Mouse (Mus musculus) thymus, postnatal 4 days (tissue): Measurements from ENCODE around the gene Rhbdd3.

ENCODE experiments used
- DNase-seq: peaks from one replicate; pipeline ENCODE4 v3.0.0; 2021

Gene Rhbdd3

DNA sequence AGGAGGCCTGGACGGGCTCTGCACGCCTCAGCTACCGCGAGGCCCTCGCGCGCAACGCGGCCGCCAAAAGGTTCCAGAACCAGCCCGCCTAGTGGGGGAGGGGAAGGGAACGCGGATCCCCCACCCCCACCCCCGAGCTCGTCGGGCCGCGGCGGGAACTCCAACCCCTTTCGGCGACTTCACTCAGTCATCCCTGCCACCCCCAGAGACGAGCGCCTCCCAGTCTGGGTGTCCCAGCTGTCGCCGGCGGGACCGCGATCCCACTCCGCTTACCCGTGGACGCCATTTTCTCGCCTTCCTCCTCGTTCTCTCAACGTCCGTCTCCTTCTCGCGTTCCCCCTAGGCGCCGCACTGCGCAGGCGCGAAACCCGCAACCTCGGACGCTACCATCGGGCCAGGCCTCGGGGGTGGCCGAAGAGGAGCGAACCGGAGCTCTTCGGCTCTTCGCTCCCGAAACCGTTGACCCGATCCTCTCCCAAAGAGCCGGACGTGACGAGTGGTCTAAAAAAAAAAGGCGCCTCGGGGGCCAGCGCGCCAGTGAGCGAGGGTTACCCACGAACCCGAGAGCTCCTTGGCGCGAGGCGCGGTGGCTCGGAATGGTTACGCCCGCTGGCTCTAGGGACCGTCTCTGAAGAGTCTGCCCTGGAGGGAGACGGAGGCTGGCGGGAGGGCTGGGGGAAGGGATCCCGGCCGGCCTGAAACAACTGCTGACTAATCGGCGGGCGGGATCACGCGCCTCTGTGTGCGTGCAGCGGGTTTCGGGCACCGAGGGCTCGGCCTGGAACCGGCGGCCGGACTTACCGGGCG is at the start of gene Rhbdd3, which contains the start of gene Ewsr1:
Rhbdd3 (plus strand) TSS at position 191 of the 807 bp plus-strand sequence.
Ewsr1 (minus strand) TSS at position 531 of the 807 bp plus-strand sequence.
- peak; percentile 99 for DNase-seq

DNA sequence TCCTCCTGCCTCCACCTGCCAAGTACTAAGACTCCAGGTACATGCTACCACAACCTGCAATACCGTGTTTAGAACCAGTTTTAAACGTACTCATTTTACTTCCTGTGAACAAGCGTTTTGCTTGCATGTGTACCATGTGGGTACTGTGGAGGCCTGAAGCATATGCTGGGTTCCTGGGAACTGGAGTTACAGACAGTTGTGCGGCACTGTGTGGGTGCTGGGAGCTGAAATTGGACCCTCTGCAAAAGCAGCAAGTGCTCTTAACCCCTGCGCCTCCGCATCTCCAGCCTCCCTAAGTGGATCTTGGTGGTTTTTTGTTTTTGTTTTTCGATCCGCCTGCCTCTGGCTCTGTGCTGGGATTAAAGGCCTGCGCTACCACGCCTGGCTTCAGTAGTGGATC is 47.1 kb upstream of the Rhbdd3 start:
- no peak for DNase-seq

DNA sequence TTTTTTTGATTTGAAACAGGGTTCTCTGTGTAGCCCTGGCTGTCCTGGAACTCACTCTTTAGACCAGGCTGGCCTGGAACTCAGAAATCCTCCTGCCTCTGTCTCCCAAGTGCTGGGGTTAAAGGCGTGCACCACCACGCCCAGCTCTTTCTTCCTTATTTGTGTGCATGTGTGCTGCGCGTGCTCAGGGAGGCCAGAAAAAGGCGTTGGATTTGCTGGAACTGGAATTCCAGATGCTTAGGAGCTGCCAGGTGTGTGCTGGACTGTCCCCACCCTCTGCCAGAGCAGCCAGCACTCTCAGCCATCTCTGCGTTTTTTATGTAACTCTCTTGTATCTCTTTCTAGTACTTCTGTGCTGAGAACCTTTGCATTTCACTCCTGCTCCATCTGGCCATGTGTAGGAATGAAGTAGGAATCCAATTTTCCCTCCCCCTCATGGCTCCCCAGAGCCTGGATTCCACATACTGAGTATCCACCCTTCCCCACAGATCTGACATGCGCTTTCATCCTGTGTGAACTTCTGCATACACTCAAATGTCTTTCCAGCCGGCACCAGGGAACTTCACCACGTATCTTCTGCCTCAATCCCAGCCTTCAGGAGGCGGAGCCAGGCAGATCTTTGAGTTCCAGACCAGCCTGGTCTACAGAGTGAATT is 46.4 kb upstream of the Rhbdd3 start:
- DNase-seq, result no peak

DNA sequence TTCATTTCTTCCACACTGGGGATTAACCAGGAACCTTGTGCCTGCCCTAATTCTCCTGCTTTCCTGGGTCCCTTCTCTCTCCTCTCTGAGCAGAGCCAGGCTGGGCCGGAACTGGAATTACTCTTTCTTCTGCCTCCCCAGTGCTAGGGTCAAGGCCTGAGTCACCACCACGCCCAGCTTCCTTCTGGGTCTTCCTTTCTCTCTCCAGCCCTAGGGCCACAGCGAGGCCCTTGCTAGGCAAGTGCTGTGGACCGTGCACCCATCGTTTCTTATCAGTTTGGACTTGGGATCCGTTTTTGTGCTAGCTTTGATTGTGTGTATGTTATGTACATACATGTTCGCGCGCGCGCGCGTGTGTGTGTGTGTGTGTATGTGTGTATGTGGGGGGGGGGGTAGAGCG is 44.6 kb upstream of the Rhbdd3 start:
- DNase-seq, result no peak

DNA sequence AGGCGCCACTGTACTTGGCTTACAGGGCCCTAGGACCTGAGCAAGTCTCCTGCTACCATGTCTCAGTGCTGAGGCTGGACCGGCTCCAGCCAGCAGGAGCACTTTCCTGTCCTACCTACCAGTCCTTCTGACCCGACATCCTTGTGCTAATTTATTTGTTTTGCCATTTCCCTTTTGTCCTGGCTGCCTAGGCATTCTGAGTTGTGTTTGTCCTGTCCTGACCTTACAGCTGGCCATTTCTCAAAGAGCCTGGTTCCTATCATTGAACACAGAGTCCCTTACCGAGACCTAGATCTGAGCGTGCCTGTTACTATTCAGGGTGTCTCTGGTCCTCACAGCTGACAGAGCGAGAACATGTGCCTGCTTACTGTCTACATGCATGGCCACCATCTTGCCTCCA is 43.9 kb upstream of the Rhbdd3 start:
- no peak for DNase-seq

DNA sequence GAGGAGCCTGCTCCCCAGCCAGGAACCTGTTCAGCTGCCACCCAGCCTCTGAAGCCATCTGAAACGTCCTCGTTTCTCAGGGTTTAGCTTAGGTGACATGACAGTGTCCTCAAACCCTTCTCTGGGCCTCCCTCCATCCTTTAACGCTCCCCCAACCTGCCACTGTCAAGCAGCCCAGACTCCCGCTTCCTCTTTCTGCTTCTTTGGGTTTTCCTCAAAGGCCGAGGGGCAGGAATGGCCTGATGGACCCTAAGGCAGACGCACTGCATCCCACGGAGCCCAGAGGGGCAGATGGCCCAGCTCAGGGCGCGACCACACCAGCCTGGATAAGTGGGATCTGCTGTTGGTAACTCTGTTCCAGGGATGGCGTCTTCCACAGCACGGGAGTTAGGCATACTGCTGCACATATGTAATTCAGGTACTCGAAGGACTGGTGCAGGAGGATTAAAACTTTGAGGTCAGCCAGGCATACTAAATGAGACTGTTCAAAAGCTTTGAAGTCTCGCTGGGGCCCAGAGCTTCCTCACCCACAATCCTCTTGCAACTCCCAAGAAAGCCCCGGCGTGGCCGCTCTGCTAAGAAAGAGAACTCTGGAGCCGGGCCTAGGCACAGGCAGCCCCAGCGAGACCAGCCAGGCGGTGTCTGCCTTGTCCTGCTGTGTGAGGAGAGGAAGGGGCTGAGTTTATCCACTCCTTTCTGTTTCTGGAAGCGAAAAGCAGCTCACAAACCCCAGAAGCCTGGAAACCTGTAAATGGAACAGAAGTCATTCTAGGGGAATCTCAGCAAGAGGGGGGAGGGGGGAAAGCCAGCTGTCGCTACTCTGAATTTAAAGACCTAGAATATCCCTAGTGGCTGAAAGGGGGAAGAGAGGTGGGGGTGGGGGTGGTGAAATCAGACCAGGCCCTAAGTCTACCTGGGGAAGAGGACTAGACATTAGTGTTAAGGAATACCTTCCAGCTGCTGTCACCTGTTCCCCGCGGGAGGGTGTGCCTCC is 42.5 kb upstream of the Rhbdd3 start:
- DNase-seq, result no peak

DNA sequence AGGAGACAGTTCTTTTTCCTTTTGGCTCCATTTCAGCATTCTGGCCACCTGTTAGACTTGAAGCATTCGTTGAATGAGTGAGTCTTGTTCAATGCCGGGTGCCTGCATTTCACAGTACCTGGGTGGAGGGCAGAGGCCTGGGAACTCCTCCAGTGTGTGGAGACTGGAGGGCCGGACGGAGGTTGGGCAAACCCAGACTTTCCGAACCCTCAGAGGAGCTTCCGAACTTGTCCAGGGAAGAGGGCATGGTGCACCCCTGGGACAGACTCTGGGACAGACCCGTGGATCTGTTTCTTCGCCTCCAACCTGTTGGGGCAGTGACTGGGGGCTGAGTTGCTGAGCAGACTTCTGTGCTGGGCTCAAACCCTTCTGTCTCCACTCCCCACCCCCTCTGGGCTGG is 41.7 kb upstream of the Rhbdd3 start:
- no peak for DNase-seq

DNA sequence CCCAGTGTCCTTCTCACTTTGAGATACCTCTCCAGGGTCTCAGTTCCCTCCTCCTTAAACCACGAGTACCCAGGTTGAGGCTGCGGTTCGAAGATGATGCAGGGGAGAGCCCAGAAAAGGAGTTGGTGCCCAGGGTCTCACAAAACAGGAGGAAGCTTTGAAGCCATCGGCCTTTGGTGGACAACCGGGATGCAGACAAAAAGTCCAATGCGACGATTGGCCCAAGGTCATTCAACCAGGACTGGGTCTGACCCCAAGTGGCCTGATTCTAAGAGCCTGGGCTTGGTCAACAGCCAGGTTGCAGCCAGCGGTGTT is 41.2 kb upstream of the Rhbdd3 start:
- no peak for DNase-seq

DNA sequence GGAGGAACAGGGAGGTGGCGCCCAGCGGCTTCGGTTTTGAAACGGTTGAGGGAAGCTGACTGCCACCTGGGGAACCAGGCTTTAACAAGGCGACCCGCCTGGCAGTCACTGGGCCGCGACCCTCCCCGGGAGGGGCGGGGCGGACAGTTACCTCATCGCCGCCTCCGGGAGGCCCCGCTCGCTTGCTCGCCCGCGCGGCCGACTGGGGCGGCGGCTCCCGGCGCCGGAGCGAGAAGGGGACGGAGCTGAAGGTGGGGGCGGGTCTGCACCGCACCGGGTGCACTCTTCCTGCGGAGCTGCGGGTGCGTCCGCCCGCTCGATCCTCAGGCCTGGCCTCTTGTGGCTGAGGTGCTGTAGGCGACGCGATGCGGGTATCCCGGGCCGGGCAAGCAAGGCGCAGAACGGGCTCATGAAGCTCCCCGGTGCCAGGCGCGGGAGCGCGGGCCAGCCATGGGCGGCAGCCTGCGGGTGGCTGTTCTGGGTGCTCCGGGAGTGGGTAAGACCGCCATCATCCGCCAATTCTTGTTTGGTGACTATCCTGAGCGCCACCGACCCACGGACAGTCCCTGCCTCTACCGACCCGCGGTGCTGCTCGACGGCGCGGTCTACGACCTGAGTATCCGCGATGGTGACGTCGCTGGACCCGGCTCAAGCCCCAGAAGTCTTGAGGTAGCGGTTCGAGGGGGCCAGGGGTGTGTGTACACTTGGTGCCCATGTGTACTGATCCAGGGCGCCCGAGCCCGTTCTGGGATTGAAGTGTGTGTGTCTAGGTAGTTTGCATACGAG is 40.7 kb upstream of the Rhbdd3 start, which contains the start of gene Rasl10a:
Rasl10a (plus strand) TSS at position 273 of the 786 bp plus-strand sequence.
- DNase-seq, result peak; percentile 73

DNA sequence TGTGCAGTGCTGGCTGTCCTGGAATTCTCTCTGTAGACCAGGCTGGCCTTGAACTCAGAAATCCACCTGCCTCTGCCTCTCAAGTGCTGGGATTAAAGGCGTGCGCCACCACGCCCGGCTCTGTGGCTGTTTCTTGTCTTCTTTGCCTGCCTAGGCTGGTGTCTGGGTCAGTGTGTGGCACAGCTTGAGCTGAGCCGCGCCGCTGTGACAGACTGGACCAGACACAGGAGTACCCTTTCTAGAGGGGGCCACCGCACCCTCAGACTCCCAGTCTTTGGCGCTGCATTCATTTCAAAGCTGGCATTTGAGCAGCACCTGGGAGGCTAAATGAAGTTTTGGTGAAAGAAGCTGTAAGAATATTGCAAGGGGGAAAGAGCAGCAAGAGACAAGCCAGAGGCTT is 39.9 kb upstream of the Rhbdd3 start:
- peak; percentile 24 for DNase-seq

DNA sequence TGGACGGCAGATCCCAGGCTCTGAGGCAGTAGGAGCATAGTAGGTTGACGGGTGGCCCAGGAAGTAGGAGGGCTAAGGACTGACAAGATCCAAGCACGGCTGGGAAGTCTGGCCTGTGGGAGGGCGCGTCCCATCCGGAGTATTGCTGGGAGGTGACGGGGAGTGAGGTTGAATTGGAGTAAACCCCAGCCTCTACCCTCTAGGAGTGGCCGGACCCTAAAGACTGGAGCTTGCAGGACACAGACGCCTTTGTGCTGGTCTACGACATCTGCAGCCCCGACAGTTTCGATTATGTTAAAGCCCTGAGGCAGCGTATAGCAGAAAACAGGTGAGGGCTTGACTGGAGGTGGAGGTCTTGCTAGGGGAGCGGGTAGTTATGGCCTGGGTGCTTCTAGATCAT is 39.5 kb upstream of the Rhbdd3 start:
- DNase-seq, result peak; percentile 27

DNA sequence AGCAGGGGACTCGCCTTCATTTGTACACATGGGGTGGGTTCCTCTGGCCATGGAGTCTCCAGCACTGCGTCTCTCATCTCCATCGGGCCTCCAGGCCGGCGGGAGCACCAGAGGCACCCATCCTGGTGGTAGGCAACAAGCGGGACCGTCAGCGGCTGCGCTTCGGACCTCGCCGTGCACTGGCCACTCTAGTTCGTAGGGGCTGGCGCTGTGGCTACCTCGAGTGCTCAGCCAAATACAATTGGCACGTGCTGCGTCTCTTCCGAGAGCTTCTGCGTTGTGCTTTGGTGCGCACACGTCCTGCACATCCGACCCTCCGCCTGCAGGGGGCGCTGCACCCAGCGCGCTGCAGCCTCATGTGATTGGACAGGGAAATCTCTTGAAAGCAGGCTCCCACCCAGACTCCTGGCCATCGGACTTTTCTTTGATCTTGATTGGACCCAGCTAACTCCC is 39.0 kb upstream of the Rhbdd3 start:
- DNase-seq, result peak; percentile 66

DNA sequence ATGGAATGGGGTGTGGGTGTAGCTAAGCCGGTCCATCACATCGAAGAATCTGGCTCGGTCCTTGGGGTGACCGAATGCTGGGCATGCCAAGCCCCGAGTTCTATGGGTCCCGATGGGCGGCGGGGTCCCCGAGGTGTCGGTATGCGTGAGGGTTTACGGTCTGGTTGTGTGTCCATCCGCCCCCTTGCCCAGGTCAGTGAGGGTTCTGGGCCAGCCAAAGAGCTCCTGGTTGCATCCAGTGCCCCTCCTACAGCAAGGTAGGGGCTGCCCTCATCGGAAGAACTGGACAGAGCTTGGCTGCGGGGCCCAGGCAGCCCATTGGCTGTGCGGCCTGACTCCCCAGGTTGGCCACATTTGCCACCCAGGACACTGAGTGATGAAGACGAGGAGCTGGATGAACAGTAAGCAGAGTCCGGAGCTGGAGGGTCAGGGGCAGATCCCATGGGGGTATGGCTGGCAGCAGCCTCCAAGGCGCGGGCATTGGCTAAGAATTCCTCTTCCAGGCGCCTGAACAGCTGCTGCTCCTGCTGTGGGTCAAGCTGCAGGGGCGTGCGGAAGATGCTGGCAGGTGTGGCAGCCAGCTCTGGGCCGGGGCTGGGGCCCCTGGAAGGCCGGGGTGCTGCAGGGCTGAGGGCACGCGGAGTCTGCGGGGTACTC is 37.8 kb upstream of the Rhbdd3 start:
- DNase-seq, result no peak

DNA sequence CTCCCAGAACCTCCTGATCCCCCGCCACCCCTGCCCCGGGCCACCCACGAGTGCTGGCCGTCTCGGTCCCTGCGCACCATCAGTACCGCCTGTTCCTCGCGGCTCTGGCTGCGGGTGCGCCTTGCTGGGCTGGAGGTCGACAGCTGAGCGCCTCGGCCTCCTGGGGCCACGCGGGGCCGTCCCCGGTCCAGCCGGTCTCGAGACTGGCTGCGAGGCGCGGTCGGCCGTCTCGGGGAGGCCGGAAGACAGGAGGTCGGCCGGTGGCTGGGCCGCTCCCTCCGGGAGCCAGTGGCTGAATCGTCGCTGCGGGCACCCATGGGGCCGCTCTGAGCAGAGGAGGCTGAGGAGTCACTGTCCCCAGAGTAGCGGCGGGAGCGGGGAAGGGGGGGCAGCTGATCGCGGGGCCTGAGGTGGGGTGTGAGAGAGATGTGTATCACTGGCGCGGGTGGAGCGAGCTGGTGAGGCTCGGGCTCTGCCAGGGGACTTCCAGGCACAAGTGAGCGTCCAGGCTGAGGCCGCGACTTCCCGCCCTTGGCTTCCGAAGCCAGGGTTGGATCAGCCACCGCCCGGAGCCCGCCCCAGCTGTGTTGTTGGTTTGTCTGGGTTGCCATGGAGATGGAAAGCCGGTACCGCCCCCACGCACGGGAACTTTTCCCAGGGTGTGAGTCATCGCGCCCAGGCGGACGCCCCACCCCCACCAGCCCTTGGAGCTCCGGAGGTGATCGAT is 37.1 kb upstream of the Rhbdd3 start:
- DNase-seq, result peak; percentile 61

DNA sequence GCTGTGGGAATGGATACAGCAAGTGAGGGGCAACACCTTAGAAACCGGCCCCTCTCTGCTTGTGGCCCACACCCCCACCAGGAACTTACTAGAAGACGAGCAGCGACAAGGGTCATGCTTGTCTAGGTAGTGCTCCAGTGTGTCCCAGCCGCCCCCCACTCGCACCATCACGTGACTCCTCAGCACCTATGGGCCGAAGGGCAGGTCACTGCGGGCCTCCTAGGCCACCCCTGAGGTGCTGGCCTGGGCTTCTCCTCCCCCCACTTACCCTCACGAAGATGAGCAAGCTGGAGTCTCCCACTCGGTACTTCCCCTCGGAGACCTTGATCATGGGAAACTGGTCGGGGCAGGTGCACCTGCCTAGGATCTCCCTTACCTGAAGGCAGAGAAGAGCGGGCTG is 36.4 kb upstream of the Rhbdd3 start:
- DNase-seq, result no peak

DNA sequence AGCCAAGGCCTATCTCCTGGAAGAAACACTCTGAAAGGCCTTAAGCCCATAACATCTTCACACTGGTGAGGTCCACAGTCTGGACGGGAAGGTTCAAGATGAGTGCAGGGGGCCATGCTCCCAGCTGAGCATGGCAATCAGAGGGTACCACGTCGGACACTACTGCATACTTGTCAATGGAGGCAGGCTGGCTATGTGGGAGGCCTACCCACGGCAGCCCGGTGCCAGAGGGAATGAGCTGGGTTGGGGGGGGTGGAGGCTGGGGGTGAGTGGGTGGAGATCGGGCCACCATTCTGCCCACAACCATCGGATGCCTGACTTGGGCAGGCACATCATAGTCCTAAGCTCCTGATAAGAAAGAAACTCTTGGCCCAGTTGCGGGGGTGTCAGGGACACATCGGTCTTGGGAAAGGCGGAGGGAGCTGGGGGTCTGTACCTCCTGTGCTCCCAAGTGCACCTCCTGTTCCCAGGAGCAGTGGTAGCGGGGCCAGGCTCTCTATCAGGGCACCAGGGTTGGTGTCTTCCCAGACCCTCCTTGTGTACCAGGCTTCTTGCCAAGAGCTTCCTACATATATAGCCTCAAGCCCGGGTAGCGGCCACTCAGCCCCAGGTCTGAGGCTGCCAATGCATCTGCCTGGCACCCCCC is 35.7 kb upstream of the Rhbdd3 start:
- no peak for DNase-seq

DNA sequence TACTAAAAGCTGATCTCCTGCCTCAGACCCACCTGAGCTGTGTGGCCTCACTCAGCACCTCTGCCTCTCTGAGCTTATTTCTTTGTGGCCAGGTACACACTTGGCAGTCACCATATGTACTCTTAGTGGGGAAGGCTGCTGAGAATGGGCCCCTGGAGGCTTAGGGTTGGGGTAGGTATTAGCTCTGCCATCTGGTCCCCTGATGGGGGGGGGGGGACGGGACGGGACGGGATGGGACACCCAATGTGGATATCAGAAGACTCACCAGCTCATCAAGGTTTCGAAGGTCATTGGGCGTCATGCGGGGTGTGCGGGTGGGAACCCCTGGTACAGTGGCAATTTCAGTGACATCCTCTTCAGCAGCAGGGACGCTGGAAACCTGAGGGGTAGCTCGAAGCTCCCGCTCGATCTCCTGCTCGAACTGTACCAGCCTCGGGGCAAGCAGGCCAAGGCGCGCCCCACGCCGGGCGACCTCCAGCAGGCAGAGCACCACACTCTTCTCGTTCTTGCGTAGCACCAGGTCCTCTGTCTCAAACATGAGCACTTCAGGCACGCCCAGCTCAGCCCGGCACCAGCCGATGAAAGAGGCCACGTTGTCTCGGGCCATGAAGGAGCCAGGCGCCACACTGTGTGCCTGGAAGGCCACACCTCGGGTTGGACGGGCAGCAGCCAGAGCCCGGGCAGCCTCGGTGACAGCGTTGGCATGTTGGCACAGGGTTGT is 35.0 kb upstream of the Rhbdd3 start:
- DNase-seq, result no peak

DNA sequence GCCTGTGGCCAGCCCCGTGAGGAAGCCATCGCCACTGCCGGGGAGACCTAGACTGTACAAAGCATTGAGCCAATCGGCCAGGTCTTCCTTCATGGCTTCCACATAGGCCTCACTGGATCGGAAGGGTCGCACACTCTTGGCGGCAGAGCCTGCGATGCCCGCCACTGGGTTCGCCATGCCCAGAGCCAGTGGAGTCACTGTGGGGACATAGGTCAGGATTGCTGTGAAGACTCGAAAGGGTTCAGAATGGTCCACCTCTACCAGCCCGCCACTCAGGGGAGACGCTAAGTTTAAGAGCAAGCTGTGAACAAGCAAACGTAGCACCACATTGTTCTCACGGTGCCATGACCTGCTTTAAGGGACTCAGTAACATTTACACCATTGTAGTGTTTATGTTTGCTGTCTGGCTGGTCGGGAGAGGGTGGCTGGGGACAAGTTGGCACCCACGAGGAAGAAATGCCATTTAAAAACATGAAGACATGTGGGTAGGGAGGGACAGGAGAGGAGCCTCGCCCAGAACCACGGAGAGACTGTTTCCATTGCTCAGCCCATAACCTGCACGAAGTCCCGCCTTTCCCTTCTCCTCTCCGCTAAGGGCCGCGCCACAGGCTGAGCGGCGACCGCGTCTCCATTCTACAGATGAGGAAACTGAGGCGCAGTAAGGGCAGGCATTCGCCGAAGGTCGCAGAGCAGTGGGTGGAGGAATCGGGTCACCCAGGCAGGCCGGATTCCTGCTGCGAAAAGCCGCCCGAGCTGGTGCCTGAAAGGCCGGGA is 34.3 kb upstream of the Rhbdd3 start:
- DNase-seq, result no peak
